Mouse (Mus musculus): ENCODE results near the gene Aif1. TPM values are rescaled to one million over a fixed set of nuclear protein-coding genes. Genes with fewer than 3 reads are reported as not detected.

Aif1 gene
- 2.2 TPM for polyA plus RNA-seq (2017; shearing (Covaris generic))

DNA sequence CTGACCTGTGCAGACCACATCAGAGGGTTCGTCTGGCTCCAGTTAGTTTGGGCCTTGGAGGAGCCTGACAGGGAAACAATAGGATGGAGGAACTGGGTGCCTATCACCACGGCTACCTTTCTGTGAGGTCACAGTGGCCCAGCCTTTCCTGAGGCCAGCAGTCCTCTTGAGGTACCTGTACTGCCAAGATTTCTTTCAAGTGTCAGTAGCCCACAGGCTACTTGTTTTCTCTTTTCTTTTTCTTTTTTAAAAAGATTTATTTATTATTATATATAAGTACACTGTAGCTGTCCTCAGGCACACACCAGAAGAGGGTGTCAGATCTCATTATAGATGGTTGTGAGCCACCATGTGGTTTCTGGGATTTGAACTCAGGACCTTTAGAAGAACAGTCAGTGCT, at the start of gene Aif1:
Gene Aif1 (minus strand): TSS at position 101 of the 400 bp plus-strand sequence.

DNA sequence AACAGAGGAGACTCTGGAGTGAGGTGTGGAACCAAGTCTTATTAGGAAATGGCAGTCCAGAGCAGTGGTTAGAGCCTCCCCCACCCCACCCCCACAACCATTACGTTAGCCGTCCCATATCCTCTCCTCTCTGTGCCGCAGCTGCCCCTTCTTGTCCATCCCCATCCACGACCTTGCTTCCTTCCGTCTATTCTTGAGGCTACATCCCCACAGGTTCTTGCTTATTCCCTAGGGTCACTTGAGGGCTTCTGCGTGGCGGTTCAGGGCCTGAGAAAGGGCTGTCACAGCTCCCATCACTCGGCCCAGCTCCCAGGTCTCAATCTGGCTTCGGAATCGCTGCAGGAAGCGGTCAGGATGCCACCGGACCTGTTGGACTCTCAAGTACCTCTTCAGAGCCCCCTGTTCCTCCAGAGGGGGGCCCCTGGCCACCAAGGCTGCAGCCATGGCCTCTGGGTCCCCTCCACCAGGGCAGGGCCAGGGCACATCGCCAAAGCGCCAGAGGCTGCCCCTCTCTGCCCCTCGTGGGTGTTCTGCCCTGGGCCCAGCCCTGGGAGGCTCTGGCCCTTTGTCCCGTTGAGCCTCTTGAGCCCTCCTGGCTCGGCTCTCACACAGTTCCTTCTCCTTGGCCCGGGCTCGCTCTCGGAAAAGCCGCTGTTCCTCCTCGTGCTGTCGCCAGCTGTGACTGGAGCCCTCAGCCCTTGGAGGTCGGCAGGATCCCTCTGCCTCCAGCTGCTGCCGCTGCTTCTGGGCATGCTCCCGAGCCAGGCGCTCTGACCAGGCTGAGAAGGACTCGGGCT, 44.5 kb upstream of the Aif1 start, which contains the start of gene Gm16181:
Gene Gm16181 (plus strand): TSS at position 679 of the 797 bp plus-strand sequence.

DNA sequence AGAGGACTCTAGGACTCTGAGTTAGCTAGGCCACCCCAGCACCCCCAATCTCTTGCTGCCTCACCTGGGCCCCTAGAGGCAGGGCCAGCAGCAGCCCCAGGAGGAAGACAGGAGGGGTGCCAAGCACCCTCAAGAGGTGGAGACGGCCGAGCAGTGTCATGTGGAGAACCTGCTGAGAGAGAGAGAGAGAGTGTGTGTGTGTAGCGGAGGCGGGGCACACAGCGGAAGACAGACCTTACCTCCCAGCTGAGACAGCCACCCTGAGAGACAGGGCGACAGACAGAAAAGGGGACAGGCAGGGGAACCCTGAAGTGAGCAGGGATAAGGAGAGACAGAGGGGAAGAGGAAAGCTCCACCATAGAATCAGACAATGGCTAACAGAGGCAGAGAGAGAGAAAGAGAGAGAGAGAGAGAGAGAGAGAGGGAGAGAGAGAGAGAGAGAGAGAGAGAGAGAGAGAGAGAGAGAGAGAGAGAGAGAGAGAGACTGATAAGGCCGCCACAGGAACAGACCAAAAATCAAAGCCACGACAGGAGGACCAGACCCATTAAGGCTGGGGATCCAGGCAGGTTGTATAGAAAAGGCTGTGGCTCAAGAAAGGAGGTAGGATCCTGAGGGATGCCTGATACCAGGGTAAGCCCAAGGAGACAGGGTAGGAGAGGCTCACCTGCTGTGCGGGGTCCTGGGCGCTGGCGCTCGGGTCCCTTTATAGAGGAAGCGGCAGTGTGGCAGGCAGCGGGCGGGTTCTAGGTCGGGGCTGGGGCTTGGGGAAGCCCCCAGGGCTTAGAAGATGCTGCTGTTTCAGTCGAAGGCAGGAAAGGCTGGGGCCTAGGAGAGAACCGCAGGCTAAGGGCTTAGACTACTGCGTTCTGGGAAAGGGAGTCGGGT, 28.9 kb upstream of the Aif1 start, which contains the start of gene Lta:
Gene Lta (minus strand): TSS at position 858 of the 886 bp plus-strand sequence.

DNA sequence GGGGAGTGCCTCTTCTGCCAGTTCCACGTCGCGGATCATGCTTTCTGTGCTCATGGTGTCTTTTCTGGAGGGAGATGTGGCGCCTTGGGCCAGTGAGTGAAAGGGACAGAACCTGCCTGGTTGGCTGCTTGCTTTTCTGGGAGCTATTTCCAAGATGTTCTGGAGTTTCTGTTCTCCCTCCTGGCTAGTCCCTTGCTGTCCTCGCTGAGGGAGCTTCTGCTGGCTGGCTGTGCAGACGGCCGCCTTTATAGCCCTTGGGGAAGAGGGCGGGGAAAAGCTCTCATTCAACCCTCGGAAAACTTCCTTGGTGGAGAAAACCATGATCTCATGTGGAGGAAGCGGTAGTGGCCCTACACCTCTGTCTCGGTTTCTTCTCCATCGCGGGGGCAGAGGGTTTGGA, 25.9 kb upstream of the Aif1 start, which contains the start of gene Tnf:
Gene Tnf (minus strand): TSS at position 221 of the 400 bp plus-strand sequence.

DNA sequence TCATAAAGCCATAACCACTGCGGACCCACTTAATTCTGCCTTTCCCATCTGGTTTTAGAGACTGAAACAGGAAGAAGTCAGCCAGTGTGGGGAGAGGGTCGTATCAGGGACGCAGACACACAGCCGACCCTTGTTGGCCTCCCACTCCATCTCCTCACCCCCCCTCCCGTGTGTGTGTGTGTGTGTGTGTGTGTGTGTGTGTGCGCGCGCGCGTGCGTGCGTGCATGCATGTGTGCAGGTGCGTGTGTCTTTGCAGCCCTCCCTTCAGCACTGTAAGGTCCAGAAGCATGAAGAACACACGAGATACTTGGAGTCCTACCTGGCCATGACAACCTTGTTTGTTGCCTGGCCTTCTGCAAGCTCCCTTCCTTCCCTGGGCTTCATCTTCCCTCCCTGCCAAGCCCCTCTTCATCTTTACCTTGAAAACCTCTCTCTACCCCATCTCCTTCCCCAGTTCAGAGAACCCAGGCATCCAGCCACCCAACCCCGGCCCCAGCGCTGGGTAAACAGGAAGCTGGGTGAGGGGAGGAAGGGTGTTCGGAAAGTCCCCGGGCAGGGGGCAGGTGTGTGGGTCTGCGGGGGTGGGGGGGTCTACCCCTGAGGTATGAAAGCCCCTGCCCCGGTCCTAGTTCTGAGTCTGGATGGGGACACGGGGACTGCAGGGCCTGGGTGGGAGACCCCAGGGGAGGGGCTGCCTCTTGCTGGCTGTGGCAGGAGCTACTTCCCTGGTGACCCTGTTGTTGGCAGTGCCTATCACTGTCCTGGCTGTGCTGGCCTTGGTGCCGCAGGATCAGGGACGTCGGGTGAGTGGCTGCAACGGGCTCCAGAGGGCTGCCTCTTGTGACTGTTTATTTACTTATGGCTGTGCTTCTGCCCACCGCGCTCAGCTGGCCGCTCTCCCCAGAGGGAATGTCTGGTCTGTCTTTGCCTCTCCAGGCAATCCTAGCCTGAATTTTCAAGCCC, 18.3 kb upstream of the Aif1 start, which contains the start of gene Ltb:
Gene Ltb (plus strand): TSS at position 559 of the 963 bp plus-strand sequence.

GRCm38 (mm10) chr17:35187959-35188610, 12.2 kb upstream of the Aif1 start, which contains the start of gene Lst1:
TSS of gene Lst1 (minus strand) at chr17:35188439.

GRCm38 (mm10) chr17:35164568-35165450, 11.1 kb downstream of the Aif1 start, which contains the start of gene Prrc2a:
TSS of gene Prrc2a (minus strand) at chr17:35164897.

DNA sequence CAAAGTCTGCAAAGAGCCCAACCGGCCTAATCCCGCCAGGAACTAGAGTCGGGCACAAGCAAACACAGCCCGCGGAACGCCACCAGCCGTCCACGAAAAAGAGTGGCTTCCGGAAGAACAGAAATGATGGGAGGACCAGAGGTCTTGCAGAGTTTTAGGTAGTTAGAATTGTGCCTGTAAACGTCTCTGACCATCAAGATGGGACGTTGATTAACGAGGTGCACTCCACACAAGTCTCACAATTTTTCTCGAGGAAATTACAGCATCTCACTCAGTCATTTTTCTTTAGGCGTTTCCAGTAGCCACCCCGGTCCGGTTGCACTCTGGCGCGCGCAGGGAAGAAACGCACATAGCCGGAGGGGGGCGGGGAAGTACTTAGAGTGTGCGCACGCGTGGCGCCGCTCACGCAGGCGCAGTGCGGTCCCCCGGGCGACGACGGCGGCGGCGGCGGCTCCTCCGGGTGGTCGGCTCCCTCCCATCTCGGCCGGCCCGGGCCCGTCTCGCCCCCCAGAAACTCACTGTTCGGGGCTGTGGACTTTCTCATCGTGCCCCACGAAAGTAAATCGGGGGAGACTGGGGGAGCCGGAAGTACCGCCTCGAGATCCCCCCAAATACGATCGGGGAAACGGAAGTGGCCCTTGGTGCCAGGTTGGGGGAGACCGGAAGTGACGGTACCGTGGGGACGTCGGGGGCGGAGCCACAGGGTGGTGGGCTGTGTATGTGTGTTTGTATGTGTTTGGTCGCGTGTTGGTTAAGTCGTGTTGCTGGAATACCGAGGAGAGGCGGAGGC, 40.9 kb downstream of the Aif1 start, which contains the start of gene Bag6:
Gene Bag6 (plus strand): TSS at position 378 of the 790 bp plus-strand sequence.

DNA sequence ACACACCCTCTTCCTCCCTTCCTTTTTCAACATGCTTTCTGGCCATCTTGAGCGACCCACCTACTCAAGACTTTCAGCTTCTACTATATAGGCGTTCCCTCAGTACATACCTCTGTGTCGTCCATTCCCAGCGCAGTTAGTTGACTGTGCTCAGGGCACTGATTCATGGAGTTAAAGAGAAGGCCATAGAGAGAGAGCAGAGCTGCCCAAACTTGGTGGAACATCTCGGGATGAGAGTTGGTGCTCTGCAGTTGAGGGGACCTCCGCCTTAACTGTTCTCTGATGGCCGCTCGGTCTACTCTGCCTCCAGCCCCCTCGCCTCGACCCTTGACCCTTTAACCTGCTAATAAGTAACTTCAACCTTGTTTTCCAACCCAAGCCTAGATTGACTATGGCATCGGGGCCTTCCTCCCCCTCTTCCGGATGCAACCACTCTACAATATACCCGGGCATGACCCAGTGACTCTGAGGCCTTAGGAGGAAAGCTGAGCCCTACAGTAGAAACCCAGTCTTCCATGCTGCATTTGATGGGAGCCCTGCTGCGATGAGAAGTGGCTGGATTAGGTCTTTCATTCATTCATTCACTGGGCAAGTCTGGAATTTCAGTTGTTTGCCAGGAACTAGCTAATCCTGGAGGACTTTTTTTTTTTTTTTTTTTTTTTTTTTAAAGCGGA, 44.2 kb downstream of the Aif1 start, which contains the start of gene Apom:
Gene Apom (minus strand): TSS at position 551 of the 674 bp plus-strand sequence.

GRCm38 (mm10) chr17:35126206-35126611, 49.7 kb downstream of the Aif1 start, which contains the start of gene D17H6S53E:
TSS of gene D17H6S53E (plus strand) at chr17:35126373.

DNA sequence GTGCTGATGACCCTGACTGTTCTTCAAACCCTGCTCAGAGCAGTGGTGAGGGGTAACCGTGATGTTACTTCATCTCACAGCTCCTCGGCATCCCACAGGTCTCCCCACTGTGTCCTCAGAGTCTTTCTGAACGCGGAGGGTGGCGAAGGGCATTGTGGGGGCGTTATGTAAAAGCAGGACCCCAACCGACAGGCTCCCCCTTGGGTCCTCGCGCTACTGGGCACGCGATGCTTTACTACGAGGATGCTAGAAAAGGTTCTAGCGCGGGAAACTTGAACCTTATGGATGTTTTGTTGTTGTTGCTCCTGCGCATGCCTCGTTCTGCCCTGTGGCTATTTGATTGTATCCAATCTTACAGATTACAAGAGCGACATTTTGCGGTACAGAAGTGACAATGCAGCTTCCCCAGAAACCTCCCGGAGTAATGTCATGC, 54.0 kb downstream of the Aif1 start, which contains the start of gene Csnk2b:
Gene Csnk2b (minus strand): TSS at position 183 of the 433 bp plus-strand sequence.

GRCm38 (mm10) chr17:35121143-35121799, 54.6 kb downstream of the Aif1 start, which contains the start of gene Gpank1:
TSS of gene Gpank1 (plus strand) at chr17:35121455.

Other genes with a start within 250 kb of the Aif1 start
- 75.2 TPM for gene Neu1, start 244.8 kb downstream of the Aif1 start, polyA plus RNA-seq (2017; shearing (Covaris generic))
- gene Hspa1b, start 216.8 kb downstream of the Aif1 start, polyA plus RNA-seq (2017; shearing (Covaris generic)) = 15.6 TPM
- gene Gm20481, start 206.2 kb downstream of the Aif1 start, polyA plus RNA-seq (2017; shearing (Covaris generic)) = not detected
- gene Hspa1a, start 203.9 kb downstream of the Aif1 start, polyA plus RNA-seq (2017; shearing (Covaris generic)) = 2.8 TPM
- gene Hspa1l, start 203.4 kb downstream of the Aif1 start, polyA plus RNA-seq (2017; shearing (Covaris generic)) = not detected
- 81.8 TPM for gene Lsm2, start 194.2 kb downstream of the Aif1 start, polyA plus RNA-seq (2017; shearing (Covaris generic))
- gene Vars, start 175.1 kb downstream of the Aif1 start, polyA plus RNA-seq (2017; shearing (Covaris generic)) = 174 TPM
- gene Vwa7, start 159.5 kb downstream of the Aif1 start, polyA plus RNA-seq (2017; shearing (Covaris generic)) = 0.18 TPM
- gene Sapcd1, start 148.1 kb downstream of the Aif1 start, polyA plus RNA-seq (2017; shearing (Covaris generic)) = 0.81 TPM
- gene Msh5, start 129.3 kb downstream of the Aif1 start, polyA plus RNA-seq (2017; shearing (Covaris generic)) = 1.2 TPM
- gene Clic1, start 126.1 kb downstream of the Aif1 start, polyA plus RNA-seq (2017; shearing (Covaris generic)) = 479 TPM
- 1.2 TPM for gene Ddah2, start 117.0 kb downstream of the Aif1 start, polyA plus RNA-seq (2017; shearing (Covaris generic))
- not detected for gene Ly6g6c, start 110.7 kb downstream of the Aif1 start, polyA plus RNA-seq (2017; shearing (Covaris generic))
- not detected for gene Mpig6b, start 109.9 kb downstream of the Aif1 start, polyA plus RNA-seq (2017; shearing (Covaris generic))
- not detected for gene Ly6g6e, start 99.2 kb downstream of the Aif1 start, polyA plus RNA-seq (2017; shearing (Covaris generic))
- not detected for gene Ly6g6d, start 98.0 kb downstream of the Aif1 start, polyA plus RNA-seq (2017; shearing (Covaris generic))
- not detected for gene Ly6g6f, start 90.5 kb downstream of the Aif1 start, polyA plus RNA-seq (2017; shearing (Covaris generic))
- 66.3 TPM for gene Abhd16a, start 86.8 kb downstream of the Aif1 start, polyA plus RNA-seq (2017; shearing (Covaris generic))
- not detected for gene Ly6g5c, start 67.8 kb downstream of the Aif1 start, polyA plus RNA-seq (2017; shearing (Covaris generic))
- gene Ly6g5b, start 60.6 kb downstream of the Aif1 start, polyA plus RNA-seq (2017; shearing (Covaris generic)) = 1.1 TPM
- gene Gpank1, start 54.6 kb downstream of the Aif1 start, polyA plus RNA-seq (2017; shearing (Covaris generic)) = 52.4 TPM
- 244 TPM for gene Csnk2b, start 54.0 kb downstream of the Aif1 start, polyA plus RNA-seq (2017; shearing (Covaris generic))
- gene D17H6S53E, start 49.7 kb downstream of the Aif1 start, polyA plus RNA-seq (2017; shearing (Covaris generic)) = 3.3 TPM
- not detected for gene Apom, start 44.0 kb downstream of the Aif1 start, polyA plus RNA-seq (2017; shearing (Covaris generic))
- gene Bag6, start 40.9 kb downstream of the Aif1 start, polyA plus RNA-seq (2017; shearing (Covaris generic)) = 57.1 TPM
- gene Prrc2a, start 11.2 kb downstream of the Aif1 start, polyA plus RNA-seq (2017; shearing (Covaris generic)) = 26.9 TPM
- 8.7 TPM for gene Lst1, start 12.4 kb upstream of the Aif1 start, polyA plus RNA-seq (2017; shearing (Covaris generic))
- gene Ltb, start 18.4 kb upstream of the Aif1 start, polyA plus RNA-seq (2017; shearing (Covaris generic)) = 2,032 TPM
- 40.7 TPM for gene Tnf, start 25.9 kb upstream of the Aif1 start, polyA plus RNA-seq (2017; shearing (Covaris generic))
- gene Lta, start 29.3 kb upstream of the Aif1 start, polyA plus RNA-seq (2017; shearing (Covaris generic)) = 158 TPM
- 1.4 TPM for gene Gm16181, start 44.8 kb upstream of the Aif1 start, polyA plus RNA-seq (2017; shearing (Covaris generic))
- 5.4 TPM for gene Atp6v1g2, start 57.6 kb upstream of the Aif1 start, polyA plus RNA-seq (2017; shearing (Covaris generic))
- gene Nfkbil1, start 59.7 kb upstream of the Aif1 start, polyA plus RNA-seq (2017; shearing (Covaris generic)) = 22.3 TPM
- gene Ddx39b, start 65.7 kb upstream of the Aif1 start, polyA plus RNA-seq (2017; shearing (Covaris generic)) = 249 TPM
- 5,785 TPM for gene H2-D1, start 86.7 kb upstream of the Aif1 start, polyA plus RNA-seq (2017; shearing (Covaris generic))
- 0.17 TPM for gene H2-Q1, start 144.3 kb upstream of the Aif1 start, polyA plus RNA-seq (2017; shearing (Covaris generic))
- 12.5 TPM for gene H2-Q2, start 166.2 kb upstream of the Aif1 start, polyA plus RNA-seq (2017; shearing (Covaris generic))
- 40.5 TPM for gene H2-Q4, start 203.5 kb upstream of the Aif1 start, polyA plus RNA-seq (2017; shearing (Covaris generic))
- gene H2-Q6, start 248.8 kb upstream of the Aif1 start, polyA plus RNA-seq (2017; shearing (Covaris generic)) = 632 TPM

All from CD4-positive, CD25-positive, alpha-beta regulatory T cell (primary cell).